Mouse (Mus musculus) heart, adult 2 months (tissue): ENCODE measurements around the gene Ak5.
"Not testable (repeated sequence)": the region's sequence is repeated elsewhere in the genome, so short reads cannot be mapped to it uniquely, and the experiment has no call there.

Experiments used
- CTCF ChIP-seq: fragments of 200-600 bp; IDR thresholded peaks from 2 replicates; pipeline ENCODE4 v1.8.1; 2022; ENCODE audit warnings: antibody characterized with exemption, mild to moderate bottlenecking, moderate library complexity
- EP300 ChIP-seq: fragments of 200-500 bp; IDR thresholded peaks from 2 replicates; pipeline ENCODE4 v1.6.1; 2011; ENCODE audit warnings: low read depth, low read length, control low read depth; ENCODE audit not compliant: insufficient read depth

GRCm38 (mm10) chr3:152589101-152589500 lies 79.1 kb downstream of the Ak5 start:
- not testable (repeated sequence) for TF ChIP-seq CTCF, EP300
